Mouse (Mus musculus): ENCODE results near the gene Siah1b. TPM values are rescaled to one million over a fixed set of nuclear protein-coding genes. Genes with fewer than 3 reads are reported as not detected.

Gene Siah1b
- total and polyA plus RNA-seq, 3 experiments: 11.5 to 29.3 (median 21.5) TPM

DNA sequence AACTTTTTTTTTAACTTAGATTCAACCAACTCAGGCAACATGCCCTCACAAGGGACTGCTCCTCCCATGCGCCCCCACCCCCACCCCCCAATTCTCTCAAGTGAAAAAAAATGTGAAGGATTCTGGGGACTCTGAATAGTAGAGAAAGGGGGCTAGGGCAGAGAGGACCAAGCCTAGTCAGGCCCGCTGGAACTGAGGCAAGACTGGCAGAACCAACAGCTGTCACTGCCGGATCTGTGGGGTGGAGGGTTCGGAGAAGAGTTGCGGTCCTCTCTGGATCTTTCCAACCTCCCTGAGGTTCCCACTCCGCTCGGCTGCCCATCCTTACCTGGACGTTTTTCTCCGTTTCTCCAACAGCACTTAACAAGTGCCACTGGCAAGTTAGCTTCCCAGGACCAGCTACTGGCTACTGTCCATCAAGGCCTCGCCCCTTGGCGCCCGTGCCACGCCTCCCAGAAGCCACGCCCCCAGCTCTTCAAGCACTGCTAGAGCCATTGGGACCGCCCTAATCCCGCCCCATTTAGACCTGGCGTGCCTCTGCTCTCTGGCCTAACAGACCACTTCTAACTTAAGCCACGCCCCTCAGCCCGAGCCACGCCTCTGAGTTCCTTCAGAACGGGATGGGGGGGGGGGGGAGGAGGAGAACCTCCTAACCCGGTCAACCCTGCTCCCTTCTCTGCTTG, 48.5 kb downstream of the Siah1b start, which contains the start of gene Car5b:
Gene Car5b, minus strand, starts transcription at position 391 of the 683 bp plus-strand sequence.
- no peaks in the 10 kb centered on the region for H3K4me1 ChIP-seq (ENCODE audit: control insufficient read depth in 1 of 2, insufficient read depth in 2 of 2)
- no peaks in the 10 kb centered on the region for H3K79me2 ChIP-seq (replicated peaks; ENCODE audit: control insufficient read depth, extremely low read depth, insufficient read depth, poor library complexity, severe bottlenecking)
- dilution Hi-C loops (cut with MboI; ENCODE audit: extremely low pct_ligation_motif_present, extremely low pct_unique_long_range_greater_than_20kb, low sequenced_read_pairs) (no loop called here), in situ Hi-C loops (cut with MboI; ENCODE audit: low pct_ligation_motif_present, low pct_unique_long_range_greater_than_20kb, low sequenced_read_pairs) (no loop called here)
- H3K4me3 ChIP-seq (replicated peaks in 1 of 3; ENCODE audit: low read depth in 2 of 3, low read length in 2 of 3, poor library complexity in 1 of 3): peak within 1 kb of the TSS in 1 of 3 experiments; percentile 10
- no peak within 1 kb of the TSS for H3K4me2 ChIP-seq (ENCODE audit: insufficient read depth, low read depth, poor library complexity, severe bottlenecking)
- H3K9me3 ChIP-seq (replicated peaks; ENCODE audit: low read length): no peaks in the 10 kb centered on the region
- no peak for TF ChIP-seq TBP (conservative IDR thresholded peaks at IDR 0.05; ENCODE audit: low read depth, low read length)
- TF ChIP-seq PAX5 (IDR thresholded peaks at IDR 0.05; ENCODE audit: low read length): no peak
- TF ChIP-seq SMC3 (IDR thresholded peaks at IDR 0.05; ENCODE audit: low read depth, low read length): no peak
- TF ChIP-seq JUN (IDR thresholded peaks at IDR 0.05; ENCODE audit: insufficient read depth, low read depth, low read length): no peak
- TF ChIP-seq NRF1 (IDR thresholded peaks at IDR 0.05; ENCODE audit: low read depth, low read length): no peak
- no peak for TF ChIP-seq MYC (IDR thresholded peaks at IDR 0.05; ENCODE audit: low read depth, low read length)
- TF ChIP-seq ELF1 (IDR thresholded peaks at IDR 0.05; ENCODE audit: low read depth, low read length): no peak
- H3K27ac ChIP-seq (ENCODE audit: insufficient read depth, low read depth): no peak within 1 kb of the TSS
- no peaks in the 10 kb centered on the region for H3K27me3 ChIP-seq (replicated peaks)
- no peak within 1 kb of the TSS for H3K9ac ChIP-seq (ENCODE audit: insufficient read depth, low read depth)
- no peaks in the 10 kb centered on the region for H3K36me3 ChIP-seq (replicated peaks in 1 of 2; ENCODE audit: control insufficient read depth in 1 of 2, insufficient read depth in 1 of 2, low read length in 1 of 2)
- peak; percentile 17 for DNase-seq (ENCODE audit: extremely low read depth)

Other genes with a start within 250 kb of the Siah1b start
- 4.3 and 5.7 TPM in 2 replicates for gene Ap1s2, start 167.5 kb downstream of the Siah1b start, total RNA-seq (2012; rRNA removed)
- 12.3 and 16.6 TPM in 2 replicates for gene Ap1s2, start 167.5 kb downstream of the Siah1b start, total RNA-seq (2014; rRNA removed)
- 6.5 and 8.9 TPM in 2 replicates for gene Ap1s2, start 167.5 kb downstream of the Siah1b start, polyA plus RNA-seq (2012; ENCODE audit: insufficient read length, low read depth)
- 13.7 and 15.2 TPM in 2 replicates for gene Zrsr2, start 117.8 kb downstream of the Siah1b start, total RNA-seq (2012; rRNA removed)
- 14.2 and 16.5 TPM in 2 replicates for gene Zrsr2, start 117.8 kb downstream of the Siah1b start, total RNA-seq (2014; rRNA removed)
- 76.8 and 89.1 TPM in 2 replicates for gene Zrsr2, start 117.8 kb downstream of the Siah1b start, polyA plus RNA-seq (2012; ENCODE audit: insufficient read length, low read depth)
- 0.13 and 0.17 TPM in 2 replicates for gene Car5b, start 48.5 kb downstream of the Siah1b start, total RNA-seq (2012; rRNA removed)
- gene Car5b, start 48.5 kb downstream of the Siah1b start, total RNA-seq (2014; rRNA removed): not detected in 2 replicates
- gene Car5b, start 48.5 kb downstream of the Siah1b start, polyA plus RNA-seq (2012; ENCODE audit: insufficient read length, low read depth): 0.12 TPM in 1 of 2 replicates, not detected in the other
- gene Cltrn, start 12.3 kb upstream of the Siah1b start, total RNA-seq (2012; rRNA removed): not detected in 2 replicates
- not detected in 2 replicates for gene Cltrn, start 12.3 kb upstream of the Siah1b start, total RNA-seq (2014; rRNA removed)
- gene Cltrn, start 12.3 kb upstream of the Siah1b start, polyA plus RNA-seq (2012; ENCODE audit: insufficient read length, low read depth): not detected in 2 replicates
- 0.08 TPM in 1 of 2 replicates, not detected in the other for gene Ace2, start 62.8 kb upstream of the Siah1b start, total RNA-seq (2012; rRNA removed)
- not detected in 2 replicates for gene Ace2, start 62.8 kb upstream of the Siah1b start, total RNA-seq (2014; rRNA removed)
- not detected in 2 replicates for gene Ace2, start 62.8 kb upstream of the Siah1b start, polyA plus RNA-seq (2012; ENCODE audit: insufficient read length, low read depth)
- gene Bmx, start 181.7 kb upstream of the Siah1b start, total RNA-seq (2012; rRNA removed): not detected in 2 replicates
- 0.08 TPM in 1 of 2 replicates, not detected in the other for gene Bmx, start 181.7 kb upstream of the Siah1b start, total RNA-seq (2014; rRNA removed)
- gene Bmx, start 181.7 kb upstream of the Siah1b start, polyA plus RNA-seq (2012; ENCODE audit: insufficient read length, low read depth): not detected in 2 replicates
- gene Pir, start 192.9 kb upstream of the Siah1b start, total RNA-seq (2012; rRNA removed): not detected in 2 replicates
- not detected in 2 replicates for gene Pir, start 192.9 kb upstream of the Siah1b start, total RNA-seq (2014; rRNA removed)
- gene Pir, start 192.9 kb upstream of the Siah1b start, polyA plus RNA-seq (2012; ENCODE audit: insufficient read length, low read depth): not detected in 2 replicates